Mouse (Mus musculus) ES-Bruce4 (cell line): Measurements from ENCODE around the gene Anks1b. TPM values are rescaled to one million over a fixed set of nuclear protein-coding genes. Genes with fewer than 3 reads are reported as not detected.

Experiments used
- H3K27ac ChIP-seq: 2 replicates; pipeline ENCODE4 v1.5.1; 2012; ENCODE audit warnings: low read length, inconsistent platforms; ENCODE audit not compliant: insufficient read depth
- H3K27me3 ChIP-seq: 2 replicates; pipeline ENCODE4 v1.6.1; 2012; ENCODE audit warnings: mild to moderate bottlenecking, low read length, inconsistent platforms; ENCODE audit not compliant: control insufficient read depth, poor library complexity, insufficient read depth, severe bottlenecking
- H3K36me3 ChIP-seq: 2 replicates; pipeline ENCODE4 v1.6.1; 2012; ENCODE audit warnings: inconsistent platforms, mild to moderate bottlenecking, low read length, moderate library complexity; ENCODE audit not compliant: control insufficient read depth, poor library complexity, insufficient read depth, severe bottlenecking
- H3K4me1 ChIP-seq: one replicate; pipeline ENCODE4 v1.8.1; 2011; ENCODE audit warnings: low read length; ENCODE audit not compliant: control insufficient read depth, insufficient read depth
- H3K4me3 ChIP-seq: 2 replicates; pipeline ENCODE4 v1.5.1; 2011; ENCODE audit warnings: low read depth, mild to moderate bottlenecking, low read length
- H3K9ac ChIP-seq: 2 replicates; pipeline ENCODE4 v1.6.1; 2012; ENCODE audit warnings: low read depth, mild to moderate bottlenecking, inconsistent platforms; ENCODE audit not compliant: poor library complexity, severe bottlenecking
- H3K9me3 ChIP-seq: replicated peaks from 2 replicates; pipeline ENCODE4 v1.6.1; 2012; ENCODE audit warnings: mild to moderate bottlenecking, low read length, inconsistent platforms; ENCODE audit not compliant: control insufficient read depth, poor library complexity, insufficient read depth, severe bottlenecking
- CTCF ChIP-seq: IDR thresholded peaks from one replicate; pipeline ENCODE4 v1.8.1; 2011; ENCODE audit warnings: low read depth, low read length
- EP300 ChIP-seq: IDR thresholded peaks from 2 replicates; pipeline ENCODE4 v1.6.1; 2011; ENCODE audit warnings: low read depth, low read length; ENCODE audit not compliant: insufficient read depth
- POLR2A ChIP-seq: IDR thresholded peaks from one replicate; pipeline ENCODE4 v1.8.1; 2011; ENCODE audit warnings: low read length; ENCODE audit not compliant: insufficient read depth
- polyA plus RNA-seq: library from polyadenylated mRNA; stranded (reverse); fragments of >200 nt; gene quantifications from 2 replicates; pipeline ENCODE4 v1.2.4, GENCODE M21; 2011; ENCODE audit warnings: low read depth; ENCODE audit not compliant: missing spikeins, insufficient read depth, insufficient read length

The Anks1b gene
- polyA plus RNA-seq, 1 experiment: 2.3 TPM

DNA sequence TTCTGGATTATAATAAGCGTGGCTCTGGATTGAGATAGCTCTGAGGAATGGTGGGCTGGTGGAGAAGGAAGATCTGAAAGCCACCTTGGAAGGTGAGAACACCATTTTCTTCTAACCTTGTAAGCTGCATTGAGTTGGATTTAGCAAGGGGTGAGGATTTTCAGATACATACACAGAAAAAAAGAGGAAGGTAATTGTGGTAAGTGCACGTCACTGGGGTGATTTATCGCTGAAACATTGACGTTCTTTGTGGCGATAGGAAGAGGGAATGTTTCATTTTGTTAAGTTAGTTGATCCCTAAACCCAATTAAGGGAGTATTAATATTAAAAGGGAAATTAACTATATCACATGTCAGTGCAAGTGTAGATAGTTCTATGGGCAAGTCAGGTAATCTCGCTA is 336.7 kb downstream of the Anks1b start:
- no peak overlapping the region for H3K27ac ChIP-seq
- no peak for TF ChIP-seq CTCF
- no peak for TF ChIP-seq POLR2A
- no peak for TF ChIP-seq EP300
- no peak overlapping the region for H3K4me3 ChIP-seq
- H3K9ac ChIP-seq: no peak overlapping the region
- H3K27me3 ChIP-seq: no peaks in the 10 kb centered on the region
- no peaks in the 10 kb centered on the region for H3K9me3 ChIP-seq
- no peaks in the 10 kb centered on the region for H3K36me3 ChIP-seq
- no peaks in the 10 kb centered on the region for H3K4me1 ChIP-seq

DNA sequence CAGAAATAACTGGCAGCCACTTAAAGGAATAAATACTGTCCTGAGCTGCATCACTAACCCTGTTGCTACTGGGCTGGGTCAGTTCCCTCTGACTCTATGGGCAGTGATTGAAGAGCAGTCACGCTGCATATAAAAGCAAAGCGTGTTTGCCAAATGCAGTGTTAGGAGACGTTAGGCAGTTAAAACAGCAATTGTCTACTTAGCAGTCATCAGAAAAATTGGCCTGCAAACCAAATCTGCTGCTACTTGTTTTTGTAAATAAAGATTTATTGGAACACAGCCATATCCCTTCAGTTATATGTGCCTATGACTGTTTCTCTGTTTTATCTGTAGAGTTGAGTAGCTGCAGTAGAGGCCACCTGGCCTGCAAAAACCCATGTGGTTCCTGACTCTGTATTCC is 347.2 kb downstream of the Anks1b start:
- Histone ChIP-seq H3K9me3 (no peaks in the 10 kb centered on the region), H3K27ac (no peak overlapping the region), H3K4me3 (no peak overlapping the region), H3K4me1 (no peaks in the 10 kb centered on the region), H3K9ac (no peak overlapping the region), H3K36me3 (no peaks in the 10 kb centered on the region), H3K27me3 (no peaks in the 10 kb centered on the region)
- TF ChIP-seq POLR2A (no peak), EP300 (no peak), CTCF (no peak)

DNA sequence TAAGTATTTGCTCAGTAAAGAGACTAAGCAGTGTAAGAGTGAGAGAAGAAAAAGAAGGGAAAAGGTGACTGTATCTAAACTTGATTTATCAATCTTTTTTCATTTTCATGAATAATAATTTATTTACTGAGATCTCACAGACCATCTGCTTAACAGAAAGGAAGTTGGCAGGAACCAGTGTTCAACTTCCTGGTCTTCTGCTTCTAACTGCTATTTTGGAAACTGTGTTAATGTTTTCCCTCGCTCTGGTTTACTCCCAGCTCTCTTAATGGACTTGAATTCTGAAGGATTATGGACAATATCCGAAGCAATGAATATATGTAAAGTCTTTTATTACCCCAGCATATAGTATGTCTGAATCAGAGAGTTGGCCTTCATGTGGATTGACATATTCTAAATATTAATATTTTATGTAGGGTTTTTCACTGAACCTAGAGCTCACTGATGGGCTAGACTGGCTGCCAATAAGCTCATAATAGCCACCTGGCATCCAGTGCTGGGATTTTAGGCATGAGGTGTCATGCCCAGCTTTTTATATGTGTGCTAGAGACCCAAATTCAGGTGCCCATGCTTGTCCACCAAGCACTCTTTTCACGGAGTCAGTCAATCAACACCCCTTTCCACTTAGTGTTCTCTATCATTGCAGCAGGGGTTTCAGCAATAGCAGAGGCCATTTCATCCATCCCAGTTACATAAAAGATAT is 349.6 kb downstream of the Anks1b start:
- Histone ChIP-seq H3K9me3 (no peaks in the 10 kb centered on the region), H3K9ac (no peak overlapping the region), H3K27me3 (no peaks in the 10 kb centered on the region), H3K4me1 (no peaks in the 10 kb centered on the region), H3K4me3 (no peak overlapping the region), H3K36me3 (no peaks in the 10 kb centered on the region), H3K27ac (no peak overlapping the region)
- TF ChIP-seq EP300: no peak
- no peak for TF ChIP-seq CTCF
- TF ChIP-seq POLR2A: no peak

DNA sequence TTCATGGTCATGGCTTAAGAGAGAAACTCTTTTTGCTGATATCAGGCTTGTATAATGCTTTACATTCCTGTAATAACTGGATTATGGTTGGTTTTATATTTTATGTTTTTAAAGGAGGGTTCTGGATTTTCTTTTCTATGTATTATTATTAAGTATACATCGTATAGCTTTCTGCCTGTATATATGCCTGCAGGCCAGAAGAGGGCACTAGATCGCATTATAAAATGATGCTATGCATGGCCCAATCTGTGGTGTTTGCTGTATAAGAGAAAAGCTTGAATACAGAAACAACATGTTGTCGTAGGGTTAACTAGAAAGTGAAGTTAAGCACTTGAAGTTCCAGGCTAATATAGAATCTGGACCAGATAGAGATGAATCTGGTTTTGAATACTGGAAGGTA is 362.0 kb downstream of the Anks1b start:
- Histone ChIP-seq H3K9ac (no peak overlapping the region), H3K36me3 (no peaks in the 10 kb centered on the region), H3K4me3 (no peak overlapping the region), H3K27me3 (no peaks in the 10 kb centered on the region), H3K9me3 (no peaks in the 10 kb centered on the region), H3K4me1 (no peaks in the 10 kb centered on the region), H3K27ac (no peak overlapping the region)
- TF ChIP-seq CTCF: no peak
- TF ChIP-seq EP300: no peak
- no peak for TF ChIP-seq POLR2A

DNA sequence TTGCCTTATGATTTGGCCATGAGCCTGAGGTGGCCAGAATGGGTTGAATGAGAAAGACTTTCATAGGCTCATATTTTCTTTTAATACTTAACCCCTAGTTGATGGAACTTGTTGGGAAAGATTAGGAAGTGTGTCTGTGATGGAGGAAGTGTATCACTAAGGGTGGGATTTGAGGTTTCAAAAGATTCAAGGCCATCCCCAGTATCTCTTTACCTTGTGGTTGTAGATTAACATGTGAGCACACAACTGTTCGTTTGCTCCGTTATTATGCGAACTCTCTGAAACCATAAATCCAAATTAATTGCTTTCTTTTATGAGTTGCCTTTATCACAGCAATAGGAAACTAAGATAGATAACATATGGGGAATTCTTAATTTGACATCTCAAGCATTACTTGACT is 364.0 kb downstream of the Anks1b start:
- TF ChIP-seq POLR2A (no peak), EP300 (no peak), CTCF (no peak)
- Histone ChIP-seq H3K36me3 (no peaks in the 10 kb centered on the region), H3K4me1 (no peaks in the 10 kb centered on the region), H3K9me3 (no peaks in the 10 kb centered on the region), H3K9ac (no peak overlapping the region), H3K4me3 (no peak overlapping the region), H3K27me3 (no peaks in the 10 kb centered on the region), H3K27ac (no peak overlapping the region)

DNA sequence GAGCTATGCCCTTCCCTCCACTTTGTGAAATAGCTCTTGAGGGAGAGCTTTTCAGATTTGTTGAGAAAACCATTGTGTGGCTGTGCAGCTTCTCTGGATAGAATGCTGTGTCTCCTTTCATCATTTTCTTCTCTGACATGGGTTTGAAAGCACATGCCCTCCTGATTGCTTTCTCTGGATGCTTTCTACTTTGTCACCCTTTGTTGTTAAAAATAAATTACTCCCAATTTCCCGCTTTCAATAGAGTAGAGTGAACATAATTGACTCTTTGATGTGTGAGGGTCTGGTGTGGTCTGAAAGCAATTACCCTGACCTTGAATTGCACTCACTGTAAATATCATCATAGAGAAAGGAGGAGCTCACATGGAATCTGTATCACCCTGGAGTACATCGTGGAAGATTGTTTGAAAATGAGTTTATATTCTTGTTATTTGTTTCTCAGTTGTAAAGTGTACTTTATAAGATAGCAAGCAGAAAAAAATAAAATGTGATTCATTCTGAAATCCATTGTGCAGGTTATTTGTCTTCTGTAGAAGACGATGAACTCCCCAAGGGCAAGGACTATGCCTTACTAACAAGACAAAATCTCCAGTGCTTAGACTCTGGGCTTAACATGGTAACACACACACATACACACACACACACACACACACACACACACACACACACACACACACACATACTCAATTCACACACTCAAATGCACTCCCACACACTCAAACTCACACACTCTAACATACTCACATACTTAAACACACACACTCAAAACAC is 385.8 kb downstream of the Anks1b start:
- H3K27ac ChIP-seq: no peak overlapping the region
- no peaks in the 10 kb centered on the region for H3K4me1 ChIP-seq
- H3K9me3 ChIP-seq: no peaks in the 10 kb centered on the region
- H3K27me3 ChIP-seq: no peaks in the 10 kb centered on the region
- no peaks in the 10 kb centered on the region for H3K36me3 ChIP-seq
- TF ChIP-seq CTCF (no peak), POLR2A (no peak), EP300 (no peak)
- H3K9ac ChIP-seq: no peak overlapping the region
- no peak overlapping the region for H3K4me3 ChIP-seq
